Mouse (Mus musculus) small intestine, adult 2 months (tissue): ENCODE results near the gene Paqr7.

Source experiments
- CTCF ChIP-seq: fragments of 200-500 bp; IDR thresholded peaks from 2 replicates; pipeline ENCODE4 v1.5.1; 2012; ENCODE audit warnings: low read depth, mild to moderate bottlenecking, control low read depth, inconsistent platforms, low read length, moderate library complexity, mixed read lengths; ENCODE audit not compliant: insufficient replicate concordance, insufficient read length; ENCODE audit errors: extremely low read depth
- POLR2A ChIP-seq: fragments of 200-500 bp; IDR thresholded peaks from 2 replicates; pipeline ENCODE4 v1.6.1; 2012; ENCODE audit warnings: low read depth, mild to moderate bottlenecking, control low read depth, inconsistent platforms, low read length, moderate library complexity

- TF ChIP-seq CTCF = no peak
- TF ChIP-seq POLR2A = peak; percentile 63
Measured at GRCm38 (mm10) chr4:134534932-134535786, 38.7 kb downstream of the Paqr7 start, which contains the start of gene Mtfr1l.
